Mouse (Mus musculus) limb, embryonic 11.5 days (tissue): Measurements from ENCODE around the gene Inafm2. TPM values are rescaled to one million over a fixed set of nuclear protein-coding genes. Genes with fewer than 3 reads are reported as not detected.

ENCODE experiments used
- ATAC-seq: fragments of 200-750 bp; cut with Nextera tagmentation; 2 replicates; pipeline ENCODE4 v1.8.0; 2017; ENCODE audit warnings: low read depth; ENCODE audit not compliant: insufficient number of reproducible peaks, low FRiP score, low TSS enrichment
- DNase-seq: peaks from one replicate; pipeline ENCODE4 v3.0.0-alpha.2; 2015; ENCODE audit warnings: low spot score
- H3K27ac ChIP-seq: fragments of 300-500 bp; sonication (generic); replicated peaks from 2 replicates; pipeline ENCODE4 v1.5.1; 2014; ENCODE audit warnings: low read depth, mild to moderate bottlenecking, low read length
- H3K27me3 ChIP-seq: fragments of 300-500 bp; sonication (generic); 2 replicates; pipeline ENCODE4 v1.6.1; 2014; ENCODE audit warnings: mild to moderate bottlenecking, low read length, mixed read lengths; ENCODE audit not compliant: control insufficient read depth, insufficient read depth
- H3K36me3 ChIP-seq: fragments of 300-500 bp; sonication (generic); 2 replicates; pipeline ENCODE4 v1.6.1; 2014; ENCODE audit warnings: mild to moderate bottlenecking, low read length, moderate library complexity, mixed read lengths; ENCODE audit not compliant: control insufficient read depth, insufficient read depth
- H3K4me1 ChIP-seq: fragments of 300-500 bp; sonication (generic); 2 replicates; pipeline ENCODE4 v1.6.1; 2014; ENCODE audit warnings: low read length, mixed read lengths; ENCODE audit not compliant: control insufficient read depth, insufficient read depth
- H3K4me2 ChIP-seq: fragments of 300-500 bp; sonication (generic); 2 replicates; pipeline ENCODE4 v1.6.1; 2014; ENCODE audit warnings: low read depth, mild to moderate bottlenecking, moderate library complexity; ENCODE audit not compliant: severe bottlenecking
- H3K4me3 ChIP-seq: fragments of 300-500 bp; sonication (generic); 2 replicates; pipeline ENCODE4 v1.5.1; 2014; ENCODE audit warnings: low read depth, low read length
- H3K9ac ChIP-seq: fragments of 300-500 bp; sonication (generic); 2 replicates; pipeline ENCODE4 v1.6.1; 2014; ENCODE audit warnings: mild to moderate bottlenecking, low read length
- H3K9me3 ChIP-seq: fragments of 300-500 bp; sonication (generic); 2 replicates; pipeline ENCODE4 v1.6.1; 2016; ENCODE audit warnings: low read length; ENCODE audit not compliant: control insufficient read depth
- WGBS: fragments of 180-500 bp; shearing (Covaris S2); extraction: QIAGEN DNeasy Blood & Tissue Kit; methylation state at CpG from one replicate; pipeline ENCODE4 v1.1.7; 2014; 5-methylcytosine and 5-hydroxymethylcytosine counted together
- polyA plus RNA-seq: library from polyadenylated mRNA; unstranded; fragments of >200 nt; fragmentation: Nextera tagmentation; extraction: Ambion mirVana; gene quantifications from 2 replicates; pipeline ENCODE4 v1.2.1, GENCODE M21; 2014

The Inafm2 gene
- polyA plus RNA-seq, 1 experiment from 2014 or later = 26.9 TPM

- ATAC-seq (peak; percentile 75; the same call in 1 of the 2 replicates), DNase-seq (peak; percentile 97)
- 15% methylated on average over 39 of the region's 39 CpGs for WGBS
- no peak within 1 kb of the TSS for H3K9ac ChIP-seq
- H3K4me3 ChIP-seq = peak within 1 kb of the TSS; percentile 28
- peak within 1 kb of the TSS; percentile 64 for H3K4me2 ChIP-seq
- no peaks in the 10 kb centered on the region for H3K9me3 ChIP-seq
- H3K27ac ChIP-seq = no peak within 1 kb of the TSS
- H3K27me3 ChIP-seq = 0 out of 2 replicates have a peak, but pooled peaks cover 3% of the 10 kb centered on the region
- H3K36me3 ChIP-seq = no peaks in the 10 kb centered on the region
- no peaks in the 10 kb centered on the region; the same call in 1 of the 2 replicates for H3K4me1 ChIP-seq
These were observed 34.2 kb downstream of the Inafm2 start, which contains the start of gene Disp2 for GRCm38 (mm10) chr2:118779504-118780480. Gene Disp2 (plus strand): TSS chr2:118779719.

- Histone ChIP-seq H3K9me3 (no peaks in the 10 kb centered on the region), H3K4me3 (no peak overlapping the region), H3K36me3 (no peaks in the 10 kb centered on the region), H3K27me3 (0 out of 2 replicates have a peak, but pooled peaks cover 3% of the 10 kb centered on the region), H3K9ac (no peak overlapping the region), H3K4me2 (no peak overlapping the region), H3K4me1 (no peaks in the 10 kb centered on the region; the same call in 1 of the 2 replicates), H3K27ac (no peak overlapping the region)
- ATAC-seq (no peak), DNase-seq (no peak)
- WGBS = 45% methylated on average over 1 of the region's 1 CpGs
These were observed 35.6 kb downstream of the Inafm2 start for GRCm38 (mm10) chr2:118781115-118781514.

GRCm38 (mm10) chr2:118782303-118782702, 36.7 kb downstream of the Inafm2 start:
- Histone ChIP-seq H3K9me3 (no peaks in the 10 kb centered on the region), H3K36me3 (no peaks in the 10 kb centered on the region), H3K27ac (no peak overlapping the region), H3K27me3 (0 out of 2 replicates have a peak, but pooled peaks cover 3% of the 10 kb centered on the region), H3K4me1 (no peaks in the 10 kb centered on the region; the same call in 1 of the 2 replicates), H3K4me3 (no peak overlapping the region), H3K4me2 (no peak overlapping the region), H3K9ac (no peak overlapping the region)
- WGBS = 68% methylated on average over 4 of the region's 4 CpGs
- DNase-seq = no peak
- no peak for ATAC-seq

- WGBS = 58% methylated on average over 5 of the region's 5 CpGs
- Histone ChIP-seq H3K36me3 (no peaks in the 10 kb centered on the region), H3K9ac (no peak overlapping the region), H3K27ac (no peak overlapping the region), H3K4me2 (no peak overlapping the region), H3K4me3 (no peak overlapping the region), H3K4me1 (no peaks in the 10 kb centered on the region; the same call in 1 of the 2 replicates), H3K27me3 (0 out of 2 replicates have a peak, but pooled peaks cover 3% of the 10 kb centered on the region), H3K9me3 (no peaks in the 10 kb centered on the region)
- DNase-seq (no peak), ATAC-seq (no peak)
These were observed 37.5 kb downstream of the Inafm2 start for GRCm38 (mm10) chr2:118783093-118783492.

GRCm38 (mm10) chr2:118783663-118784062, 38.1 kb downstream of the Inafm2 start:
- no peak overlapping the region for H3K27ac ChIP-seq
- 87% methylated on average over 7 of the region's 7 CpGs for WGBS

GRCm38 (mm10) chr2:118786525-118786924, 41.0 kb downstream of the Inafm2 start:
- Histone ChIP-seq H3K27me3 (no peaks in the 10 kb centered on the region), H3K9me3 (no peaks in the 10 kb centered on the region), H3K9ac (no peak overlapping the region), H3K27ac (no peak overlapping the region), H3K36me3 (no peaks in the 10 kb centered on the region), H3K4me1 (no peaks in the 10 kb centered on the region), H3K4me2 (no peak overlapping the region), H3K4me3 (no peak overlapping the region)
- no peak for ATAC-seq
- DNase-seq = no peak
- WGBS = 95% methylated on average over 5 of the region's 5 CpGs

More at GRCm38 (mm10) chr2:118783663-118784062, 38.1 kb downstream of the Inafm2 start:
- Histone ChIP-seq H3K9ac (no peak overlapping the region), H3K4me1 (no peaks in the 10 kb centered on the region; the same call in 1 of the 2 replicates), H3K36me3 (no peaks in the 10 kb centered on the region), H3K4me3 (no peak overlapping the region), H3K27me3 (0 out of 2 replicates have a peak, but pooled peaks cover 3% of the 10 kb centered on the region), H3K4me2 (no peak overlapping the region), H3K9me3 (no peaks in the 10 kb centered on the region)
- no peak for ATAC-seq
- DNase-seq = no peak

GRCm38 (mm10) chr2:118789501-118789900, 43.9 kb downstream of the Inafm2 start:
- H3K36me3 ChIP-seq = no peaks in the 10 kb centered on the region
- no peak overlapping the region for H3K27ac ChIP-seq
- ATAC-seq = no peak
- WGBS = 85% methylated on average over 11 of the region's 11 CpGs
- H3K4me1 ChIP-seq = no peaks in the 10 kb centered on the region
- H3K4me2 ChIP-seq = no peak overlapping the region
- no peak for DNase-seq
- no peak overlapping the region for H3K9ac ChIP-seq
- no peaks in the 10 kb centered on the region; the same call in 1 of the 2 replicates for H3K27me3 ChIP-seq
- H3K4me3 ChIP-seq = no peak overlapping the region
- no peaks in the 10 kb centered on the region for H3K9me3 ChIP-seq

GRCm38 (mm10) chr2:118790221-118790550, 44.6 kb downstream of the Inafm2 start:
- H3K4me3 ChIP-seq = 0 out of 2 replicates have a peak overlapping the region, but pooled peaks have one; percentile 5
- no peaks in the 10 kb centered on the region for H3K36me3 ChIP-seq
- H3K9me3 ChIP-seq = no peaks in the 10 kb centered on the region
- WGBS = 56% methylated on average over 12 of the region's 12 CpGs
- peak overlapping the region; percentile 32 for H3K4me2 ChIP-seq
- no peaks in the 10 kb centered on the region; the same call in 1 of the 2 replicates for H3K27me3 ChIP-seq
- no peaks in the 10 kb centered on the region for H3K4me1 ChIP-seq
- DNase-seq = no peak
- no peak overlapping the region for H3K9ac ChIP-seq
- ATAC-seq = no peak
- H3K27ac ChIP-seq = no peak overlapping the region
